Mouse (Mus musculus): ENCODE results near the gene Ugp2. TPM values are rescaled to one million over a fixed set of nuclear protein-coding genes. Genes with fewer than 3 reads are reported as not detected.

Gene Ugp2
- total RNA-seq (2021) = 84.2 and 86.7 TPM in 2 replicates
- long read RNA-seq, transcript Ugp2-201 (10 exons, 2,044 nt) = minor isoform, 68 of 388 reads
- long read RNA-seq, transcript Ugp2-202 (10 exons, 2,683 nt) = major isoform, 297 of 388 reads
- long read RNA-seq, partial matches to known transcripts = 15 of 388 reads
- long read RNA-seq, other reads (novel, unspliced or antisense) = 7 of 388 reads

- peak; percentile 99 for DNase-seq
Measured at GRCm38 (mm10) chr11:21371122-21371806, at the start of gene Ugp2. TSS of gene Ugp2 (minus strand) at chr11:21371201.

- no peak for DNase-seq
Measured at GRCm38 (mm10) chr11:21414911-21415381, 43.9 kb upstream of the Ugp2 start.

- no peak for DNase-seq
Measured at GRCm38 (mm10) chr11:21406668-21407067, 35.7 kb upstream of the Ugp2 start.

- DNase-seq = no peak
Measured at GRCm38 (mm10) chr11:21406141-21406540, 35.1 kb upstream of the Ugp2 start.

GRCm38 (mm10) chr11:21403877-21404276 lies 32.9 kb upstream of the Ugp2 start:
- no peak for DNase-seq

- no peak for DNase-seq
Measured at GRCm38 (mm10) chr11:21402481-21403254, 31.7 kb upstream of the Ugp2 start.

- no peak for DNase-seq
Measured at GRCm38 (mm10) chr11:21401248-21401647, 30.2 kb upstream of the Ugp2 start.

GRCm38 (mm10) chr11:21399186-21399681 lies 28.2 kb upstream of the Ugp2 start:
- no peak for DNase-seq

- DNase-seq = peak; percentile 10
Measured at GRCm38 (mm10) chr11:21398464-21398863, 27.5 kb upstream of the Ugp2 start.

- DNase-seq = no peak
Measured at GRCm38 (mm10) chr11:21386790-21387189, 15.8 kb upstream of the Ugp2 start.

- no peak for DNase-seq
Measured at GRCm38 (mm10) chr11:21374096-21374495, 3.1 kb upstream of the Ugp2 start.

GRCm38 (mm10) chr11:21370399-21371121 lies 441 bp downstream of the Ugp2 start:
- DNase-seq = peak; percentile 84

GRCm38 (mm10) chr11:21369248-21370016 lies 1.6 kb downstream of the Ugp2 start:
- DNase-seq = no peak

GRCm38 (mm10) chr11:21368466-21368865 lies 2.5 kb downstream of the Ugp2 start:
- DNase-seq = no peak

GRCm38 (mm10) chr11:21363144-21363940 lies 7.7 kb downstream of the Ugp2 start:
- DNase-seq = peak; percentile 44

- no peak for DNase-seq
Measured at GRCm38 (mm10) chr11:21351296-21351695, 19.7 kb downstream of the Ugp2 start.

GRCm38 (mm10) chr11:21348890-21349289 lies 22.1 kb downstream of the Ugp2 start:
- no peak for DNase-seq

- DNase-seq = no peak
Measured at GRCm38 (mm10) chr11:21346020-21346419, 25.0 kb downstream of the Ugp2 start.

- DNase-seq = no peak
Measured at GRCm38 (mm10) chr11:21343490-21343889, 27.5 kb downstream of the Ugp2 start.

GRCm38 (mm10) chr11:21339088-21339487 lies 31.9 kb downstream of the Ugp2 start:
- DNase-seq = no peak

- no peak for DNase-seq
Measured at GRCm38 (mm10) chr11:21337855-21338254, 33.1 kb downstream of the Ugp2 start.
